Mouse (Mus musculus) midbrain, embryonic 13.5 days (tissue): ENCODE results near the gene Parp2. TPM values are rescaled to one million over a fixed set of nuclear protein-coding genes. Genes with fewer than 3 reads are reported as not detected.

Experiments used
- polyA plus RNA-seq: library from polyadenylated mRNA; unstranded; fragments of >200 nt; fragmentation: Nextera tagmentation; extraction: Ambion mirVana; gene quantifications from 2 replicates; pipeline ENCODE4 v1.2.1, GENCODE M21; 2015

Gene Parp2
- polyA plus RNA-seq, 1 experiment from 2014 or later = 48.4 TPM

Other genes starting within 250 kb of the Parp2 start
- not detected in 2 replicates for gene Olfr744, start 193.0 kb upstream of the Parp2 start, polyA plus RNA-seq
- not detected in 2 replicates for gene Olfr745, start 168.5 kb upstream of the Parp2 start, polyA plus RNA-seq
- not detected in 2 replicates for gene Olfr746, start 160.8 kb upstream of the Parp2 start, polyA plus RNA-seq
- gene Olfr747, start 114.6 kb upstream of the Parp2 start, polyA plus RNA-seq = not detected in 2 replicates
- gene Olfr748, start 100.5 kb upstream of the Parp2 start, polyA plus RNA-seq = not detected in 2 replicates
- not detected in 2 replicates for gene Olfr749, start 62.7 kb upstream of the Parp2 start, polyA plus RNA-seq
- 130 and 136 TPM in 2 replicates for gene Ttc5, start 22.3 kb upstream of the Parp2 start, polyA plus RNA-seq
- gene Ccnb1ip1, start 109 bp upstream of the Parp2 start, polyA plus RNA-seq = 0.11 TPM in 1 of 2 replicates, not detected in the other
- 2.7 and 4.5 TPM in 2 replicates for gene Tep1, start 62.7 kb downstream of the Parp2 start, polyA plus RNA-seq
- gene Klhl33, start 89.7 kb downstream of the Parp2 start, polyA plus RNA-seq = 0.52 and 0.65 TPM in 2 replicates
- gene Osgep, start 117.1 kb downstream of the Parp2 start, polyA plus RNA-seq = 127 and 130 TPM in 2 replicates
- 279 and 280 TPM in 2 replicates for gene Apex1, start 117.1 kb downstream of the Parp2 start, polyA plus RNA-seq
- gene Pip4p1, start 123.0 kb downstream of the Parp2 start, polyA plus RNA-seq = 78.9 and 85.3 TPM in 2 replicates
- gene Pnp, start 123.2 kb downstream of the Parp2 start, polyA plus RNA-seq = 29.1 and 31.1 TPM in 2 replicates
- not detected in 2 replicates for gene Gm49342, start 136.7 kb downstream of the Parp2 start, polyA plus RNA-seq
- gene Pnp2, start 148.2 kb downstream of the Parp2 start, polyA plus RNA-seq = 0.23 and 0.55 TPM in 2 replicates
- not detected in 2 replicates for gene Rnase10, start 199.9 kb downstream of the Parp2 start, polyA plus RNA-seq
- not detected in 2 replicates for gene Rnase9, start 234.0 kb downstream of the Parp2 start, polyA plus RNA-seq
- not detected in 2 replicates for gene Rnase11, start 242.3 kb downstream of the Parp2 start, polyA plus RNA-seq
- gene Rnase12, start 249.8 kb downstream of the Parp2 start, polyA plus RNA-seq = not detected in 2 replicates